Mouse (Mus musculus) MN1 (cell line): ENCODE measurements around the gene Gm128.

Experiments
- DNase-seq: peaks from one replicate; pipeline ENCODE4 v3.0.0-alpha.2; 2016; ENCODE audit warnings: low spot score

Gm128 gene

DNA sequence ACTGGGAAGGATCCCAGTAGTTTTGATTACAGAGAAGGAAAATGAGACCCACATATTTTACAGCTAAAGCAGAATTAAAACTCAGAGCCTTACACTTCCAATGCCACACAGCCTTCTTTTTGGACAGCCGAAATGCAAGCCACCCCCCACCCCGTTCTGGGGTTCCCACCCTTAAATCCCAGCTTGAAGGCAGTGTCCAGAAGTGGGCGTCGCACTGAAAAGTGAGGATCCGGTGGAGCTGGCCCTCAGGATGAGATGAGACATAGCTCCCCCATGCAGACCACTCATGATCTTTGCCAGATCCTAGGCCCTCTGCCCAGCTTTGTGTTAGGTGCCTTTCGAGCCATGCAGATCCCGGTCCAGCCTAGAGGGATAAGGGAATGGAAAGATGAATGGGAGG is at the start of gene Gm128:
Gene Gm128 (minus strand): TSS at position 101 of the 400 bp plus-strand sequence.
- no peak for DNase-seq

GRCm38 (mm10) chr3:95291041-95291440 is 49.6 kb upstream of the Gm128 start:
- DNase-seq: no peak

DNA sequence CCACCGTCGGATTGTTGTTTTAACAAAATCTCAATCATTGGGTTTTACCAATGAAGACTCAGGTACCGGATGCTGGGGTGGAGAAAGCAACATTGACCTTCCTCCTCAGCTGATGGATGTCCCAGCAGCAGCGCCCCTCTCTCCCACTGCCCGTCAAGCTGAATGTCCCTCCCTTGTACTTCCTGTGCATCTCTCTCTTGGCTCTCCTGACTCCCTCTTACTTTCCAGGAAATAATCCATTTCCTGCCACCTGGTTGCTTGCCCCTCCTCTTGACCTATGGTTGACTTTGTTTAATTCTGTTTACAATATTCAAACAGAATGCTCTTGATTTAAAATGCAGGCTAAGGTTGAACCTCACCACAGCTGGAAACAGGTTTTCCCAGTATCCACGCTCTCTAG is 48.8 kb upstream of the Gm128 start:
- DNase-seq: no peak

- no peak for DNase-seq
Observed at GRCm38 (mm10) chr3:95289419-95289818, 48.0 kb upstream of the Gm128 start.

DNA sequence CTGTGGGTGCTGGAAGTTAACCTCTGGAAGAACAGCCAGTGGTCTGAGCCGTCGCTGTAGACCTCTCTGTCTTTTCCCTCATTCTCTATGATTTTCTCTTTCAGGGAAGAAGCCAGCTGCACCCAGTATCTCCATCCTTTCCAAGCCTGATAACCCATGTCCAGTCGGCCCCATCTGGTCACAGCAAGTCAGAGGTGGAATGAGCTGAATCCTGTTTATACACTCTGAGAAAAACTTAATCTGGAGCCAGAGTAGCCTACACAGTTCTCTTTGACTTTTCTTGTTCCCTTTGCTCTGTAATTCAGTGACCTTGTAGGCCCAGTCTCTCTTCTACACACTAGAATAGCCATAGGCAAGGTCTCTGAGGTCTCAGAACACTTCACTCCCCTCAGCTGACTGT is 46.1 kb upstream of the Gm128 start:
- no peak for DNase-seq

DNA sequence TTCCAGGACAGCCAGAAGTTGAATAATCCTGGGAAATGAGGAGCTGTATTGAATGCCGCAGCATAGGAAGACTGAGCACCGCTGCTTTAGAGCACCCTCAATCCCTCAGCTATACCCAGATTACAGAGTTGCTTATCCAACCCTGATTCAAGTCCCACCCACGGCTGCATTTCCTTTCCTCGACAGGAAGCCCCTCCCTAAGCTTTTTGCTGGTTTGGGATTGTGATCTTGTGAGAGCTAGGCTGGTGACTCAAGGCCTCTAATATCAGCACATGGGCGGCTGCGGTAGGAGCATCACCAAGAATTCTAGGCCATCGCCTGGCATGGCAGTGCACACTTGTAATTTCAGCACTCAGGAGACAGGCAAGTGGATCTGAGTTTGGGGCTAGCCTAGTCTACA is 45.1 kb upstream of the Gm128 start:
- DNase-seq: no peak

- DNase-seq: no peak
Observed at GRCm38 (mm10) chr3:95286011-95286410, 44.6 kb upstream of the Gm128 start.

GRCm38 (mm10) chr3:95285390-95285789 is 44.0 kb upstream of the Gm128 start:
- DNase-seq: no peak

DNA sequence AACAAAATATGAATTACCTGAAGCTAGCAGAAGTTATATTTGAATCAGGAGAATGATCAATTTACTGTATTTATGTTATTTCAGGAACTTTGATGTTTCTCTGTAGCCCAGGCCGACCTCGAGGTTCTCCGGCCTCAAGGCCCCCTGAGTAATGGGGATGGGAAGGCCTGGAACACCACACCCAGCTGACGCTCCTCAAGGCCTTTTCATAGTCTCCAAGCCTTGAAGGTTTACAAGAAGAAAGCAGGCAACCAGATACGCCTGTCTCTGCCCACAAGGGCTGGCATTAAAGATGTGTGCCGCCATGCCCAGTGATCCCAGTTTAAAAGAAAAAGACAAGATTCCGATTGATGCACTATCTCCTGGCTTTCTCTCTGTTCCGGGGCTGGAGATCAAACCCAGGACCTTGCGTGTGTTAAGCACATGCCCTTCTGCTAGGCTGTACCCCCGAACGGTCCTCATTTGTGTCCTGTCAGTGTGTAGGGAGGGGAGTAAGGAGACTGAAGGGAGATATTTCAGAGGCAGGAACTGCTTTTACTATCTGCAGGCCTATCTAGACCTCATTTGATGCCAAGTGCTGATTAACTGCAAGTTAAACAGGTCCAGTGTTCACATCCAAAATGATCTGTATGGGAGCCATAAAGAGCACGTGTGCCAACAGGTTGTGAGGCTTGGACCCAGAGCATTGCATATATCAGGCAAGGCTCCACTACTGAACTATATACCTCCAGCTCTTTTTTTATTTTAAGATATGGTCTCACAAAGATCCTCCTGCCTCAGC is 43.3 kb upstream of the Gm128 start:
- no peak for DNase-seq

- DNase-seq: no peak
Observed at GRCm38 (mm10) chr3:95284062-95284461, 42.7 kb upstream of the Gm128 start.

GRCm38 (mm10) chr3:95283589-95283941 is 42.2 kb upstream of the Gm128 start:
- no peak for DNase-seq

DNA sequence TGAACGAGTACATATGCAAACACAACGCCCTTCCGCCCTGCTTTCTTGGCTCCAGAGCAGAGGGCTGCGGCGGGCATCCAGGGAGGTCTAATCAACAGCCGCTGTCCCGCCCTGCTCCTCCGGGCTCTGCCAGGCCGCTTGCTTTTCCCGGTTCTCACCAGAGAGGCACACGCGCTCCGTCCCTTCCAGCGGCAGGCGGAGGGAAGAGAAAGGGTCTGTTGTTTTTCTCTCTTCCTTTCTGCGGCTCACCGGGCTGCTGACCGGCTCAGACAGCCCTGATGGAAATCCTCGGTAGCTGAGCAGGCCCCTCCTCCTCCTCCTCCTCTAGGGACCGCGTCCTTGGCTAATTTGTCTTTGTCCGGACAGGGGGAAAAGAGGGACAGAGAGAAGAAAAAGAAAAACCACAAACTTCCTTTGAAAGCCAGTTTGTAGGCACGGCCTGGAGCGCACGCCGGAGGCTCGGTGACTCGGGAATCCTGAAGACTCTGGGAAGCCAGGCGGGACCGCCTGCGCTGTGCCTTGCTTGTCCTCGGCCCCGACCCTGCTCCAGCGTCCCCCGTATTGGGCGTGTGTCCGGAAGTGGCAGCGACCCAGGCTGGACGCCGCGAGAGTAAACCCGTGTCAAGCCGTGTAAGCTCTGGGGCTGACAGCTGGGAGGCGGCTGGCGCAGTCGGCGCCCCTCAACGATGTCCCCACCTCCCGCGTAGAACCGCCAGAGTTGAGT is 41.6 kb upstream of the Gm128 start:
- peak; percentile 91 for DNase-seq

GRCm38 (mm10) chr3:95282381-95282864 is 41.0 kb upstream of the Gm128 start:
- DNase-seq: peak; percentile 45

DNA sequence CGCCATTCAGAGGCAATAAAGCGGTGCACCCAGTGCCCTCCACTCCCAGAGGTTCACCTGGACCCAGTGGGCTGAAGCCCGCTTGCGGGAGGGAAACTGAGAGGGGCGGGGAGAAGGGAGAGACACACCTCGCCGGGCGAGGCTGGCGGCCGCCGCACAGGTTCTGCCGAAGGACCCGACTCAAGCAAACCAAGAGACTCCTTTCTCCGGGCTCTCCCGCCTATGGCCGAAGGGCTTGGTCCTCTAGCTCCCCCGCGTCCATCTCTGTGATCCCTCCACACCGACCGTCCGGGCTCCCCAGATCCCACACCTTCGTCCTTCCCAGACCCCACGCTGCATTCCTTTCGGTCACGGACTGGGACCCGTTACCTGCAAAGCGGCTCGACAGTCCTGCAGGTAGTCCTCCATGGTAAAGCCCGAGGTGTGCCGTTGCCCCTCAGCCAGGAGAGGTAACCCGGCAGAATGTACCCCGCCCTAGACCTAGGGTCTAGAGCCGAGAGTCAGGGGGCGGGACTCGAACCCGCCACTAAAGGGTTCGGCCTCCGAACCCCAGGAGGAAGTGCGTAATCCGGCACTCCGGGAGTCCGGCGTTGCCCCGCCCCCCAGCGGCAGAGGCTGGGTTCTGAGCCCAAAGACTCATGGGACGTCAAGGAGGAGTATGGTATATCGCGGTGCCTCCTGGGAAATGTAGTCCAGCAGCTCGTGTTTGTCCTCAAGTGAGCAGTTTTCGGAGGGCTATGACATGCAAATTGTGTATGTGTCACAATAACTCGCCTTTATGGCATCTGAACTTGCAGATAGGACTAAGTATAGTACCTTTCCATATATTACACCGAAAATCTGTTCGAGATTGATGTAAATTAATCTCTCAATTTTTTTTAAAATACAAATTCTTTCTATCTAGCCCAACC is 40.1 kb upstream of the Gm128 start, which contains the start of the genes Mindy1 and Prune1:
Gene Mindy1 (plus strand): TSS at position 130 of the 911 bp plus-strand sequence.
Gene Prune1 (minus strand): TSS at position 861 of the 911 bp plus-strand sequence.
- peak; percentile 98 for DNase-seq

GRCm38 (mm10) chr3:95280747-95281146 is 39.3 kb upstream of the Gm128 start:
- no peak for DNase-seq

- no peak for DNase-seq
Observed at GRCm38 (mm10) chr3:95277149-95277551, 35.8 kb upstream of the Gm128 start.

GRCm38 (mm10) chr3:95276428-95276934 is 35.1 kb upstream of the Gm128 start:
- DNase-seq: no peak

DNA sequence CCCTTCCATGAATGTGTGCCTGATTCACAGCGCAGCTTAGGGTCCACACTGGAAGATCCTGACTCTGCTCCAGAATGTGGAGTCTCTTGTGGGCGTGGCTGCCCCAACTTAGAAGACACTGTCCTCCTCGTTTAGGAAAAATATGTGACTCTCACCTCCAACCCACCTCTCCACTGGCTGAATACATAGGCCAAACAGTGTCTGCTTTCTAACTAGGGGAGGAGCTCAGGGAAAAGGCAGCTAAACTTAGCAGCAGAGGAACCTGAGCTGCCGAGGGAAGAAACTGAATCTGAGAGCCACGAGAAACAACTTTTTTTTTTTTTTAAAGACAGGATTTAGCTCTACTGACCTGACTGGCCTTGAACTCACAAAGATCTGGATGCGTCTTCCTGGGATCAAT is 33.8 kb upstream of the Gm128 start:
- no peak for DNase-seq

GRCm38 (mm10) chr3:95274453-95274852 is 33.1 kb upstream of the Gm128 start:
- no peak for DNase-seq

DNA sequence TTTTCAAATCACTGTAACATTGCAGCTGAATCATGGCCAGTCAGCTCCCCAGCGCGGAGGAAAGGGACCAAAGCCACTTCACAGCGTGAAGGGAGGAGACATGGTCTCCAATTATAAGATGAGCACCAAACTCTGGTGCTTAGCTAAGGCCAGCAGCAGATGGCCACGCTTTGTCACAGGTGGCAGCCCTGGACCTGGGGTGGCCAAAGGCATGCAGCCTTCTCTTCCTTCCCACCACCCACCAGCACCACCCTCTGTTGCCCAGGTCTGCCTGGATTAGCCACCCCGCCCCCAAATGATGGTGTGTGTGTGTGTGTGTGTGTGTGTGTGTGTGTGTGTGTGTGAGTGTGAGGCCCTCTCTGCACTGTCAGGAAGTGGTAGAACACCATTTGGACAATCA is 32.1 kb upstream of the Gm128 start:
- no peak for DNase-seq

- no peak for DNase-seq
Observed at GRCm38 (mm10) chr3:95270766-95271364, 29.5 kb upstream of the Gm128 start.

DNA sequence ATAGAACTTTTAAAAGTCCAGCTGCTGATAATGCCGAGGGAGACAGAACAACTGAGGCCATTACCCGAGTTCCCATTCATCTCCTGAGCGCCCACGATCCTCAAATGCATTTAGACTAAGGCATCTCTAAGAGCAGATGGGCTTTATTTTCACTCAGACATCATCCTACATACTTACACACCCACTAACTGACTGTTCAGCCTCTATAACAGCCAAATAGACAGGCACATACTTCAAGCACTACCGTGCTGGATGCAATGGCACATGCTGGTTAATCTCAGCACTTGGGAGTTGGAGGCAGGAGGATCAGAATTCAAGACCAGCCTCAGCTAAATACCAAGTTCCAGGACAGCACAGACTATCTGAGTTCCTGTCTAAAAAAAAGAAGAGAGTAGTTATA is 28.4 kb upstream of the Gm128 start:
- DNase-seq: no peak
